Mouse (Mus musculus): ENCODE measurements around the gene Zfp574.

Gene Zfp574

GRCm38 (mm10) chr7:25072716-25073390 lies 486 bp downstream of the Zfp574 start:
- peak in 1 of 2 experiments; percentile 60 for DNase-seq (ENCODE audit: low spot score in 2 of 2)

GRCm38 (mm10) chr7:25073924-25074323 lies 1.6 kb downstream of the Zfp574 start:
- no peak for DNase-seq (ENCODE audit: low spot score in 2 of 2)

GRCm38 (mm10) chr7:25076296-25076662 lies 3.9 kb downstream of the Zfp574 start:
- no peak for DNase-seq (ENCODE audit: low spot score in 2 of 2)

GRCm38 (mm10) chr7:25076663-25077413 lies 4.5 kb downstream of the Zfp574 start:
- DNase-seq (ENCODE audit: low spot score in 2 of 2), result peak; percentile 90 to 94

- no peak for DNase-seq (ENCODE audit: low spot score in 2 of 2)
Measured at GRCm38 (mm10) chr7:25077414-25077755, 5.0 kb downstream of the Zfp574 start.

GRCm38 (mm10) chr7:25079496-25080026 lies 7.2 kb downstream of the Zfp574 start:
- no peak for DNase-seq (ENCODE audit: low spot score in 2 of 2)

GRCm38 (mm10) chr7:25080431-25080830 lies 8.1 kb downstream of the Zfp574 start:
- no peak for DNase-seq (ENCODE audit: low spot score in 2 of 2)

- DNase-seq (ENCODE audit: low spot score in 2 of 2), result peak in 1 of 2 experiments; percentile 50
Measured at GRCm38 (mm10) chr7:25082510-25082909, 10.1 kb downstream of the Zfp574 start.

- DNase-seq (ENCODE audit: low spot score in 2 of 2), result no peak
Measured at GRCm38 (mm10) chr7:25084621-25085020, 12.3 kb downstream of the Zfp574 start.

GRCm38 (mm10) chr7:25086656-25087055 lies 14.3 kb downstream of the Zfp574 start:
- no peak for DNase-seq (ENCODE audit: low spot score in 2 of 2)

- DNase-seq (ENCODE audit: low spot score in 2 of 2), result no peak
Measured at GRCm38 (mm10) chr7:25087256-25087912, 15.0 kb downstream of the Zfp574 start.

- DNase-seq (ENCODE audit: low spot score in 2 of 2), result no peak
Measured at GRCm38 (mm10) chr7:25087972-25088371, 15.6 kb downstream of the Zfp574 start.

GRCm38 (mm10) chr7:25088531-25088930 lies 16.2 kb downstream of the Zfp574 start:
- DNase-seq (ENCODE audit: low spot score in 2 of 2), result no peak

GRCm38 (mm10) chr7:25088968-25089367 lies 16.6 kb downstream of the Zfp574 start:
- no peak for DNase-seq (ENCODE audit: low spot score in 2 of 2)

- no peak for DNase-seq (ENCODE audit: low spot score in 2 of 2)
Measured at GRCm38 (mm10) chr7:25089875-25090274, 17.5 kb downstream of the Zfp574 start.

GRCm38 (mm10) chr7:25098169-25098568 lies 25.8 kb downstream of the Zfp574 start:
- no peak for DNase-seq (ENCODE audit: low spot score in 2 of 2)

GRCm38 (mm10) chr7:25099581-25099980 lies 27.2 kb downstream of the Zfp574 start:
- no peak for DNase-seq (ENCODE audit: low spot score in 2 of 2)

- peak; percentile 83 to 92 for DNase-seq (ENCODE audit: low spot score in 2 of 2)
Measured at GRCm38 (mm10) chr7:25105411-25106160, 33.2 kb downstream of the Zfp574 start.

- DNase-seq (ENCODE audit: low spot score in 2 of 2), result no peak
Measured at GRCm38 (mm10) chr7:25106790-25107502, 34.6 kb downstream of the Zfp574 start.

- no peak for DNase-seq (ENCODE audit: low spot score in 2 of 2)
Measured at GRCm38 (mm10) chr7:25109355-25109754, 37.0 kb downstream of the Zfp574 start.

- no peak for DNase-seq (ENCODE audit: low spot score in 2 of 2)
Measured at GRCm38 (mm10) chr7:25110336-25110735, 38.0 kb downstream of the Zfp574 start.
